Mouse (Mus musculus) hindbrain, embryonic 16.5 days (tissue): ENCODE results near the gene Slc3a2. TPM values are rescaled to one million over a fixed set of nuclear protein-coding genes. Genes with fewer than 3 reads are reported as not detected.
"Not testable (repeated sequence)": the region's sequence is repeated elsewhere in the genome, so short reads cannot be mapped to it uniquely, and the experiment has no call there.

Experiments used
- ATAC-seq: fragments of 200-750 bp; cut with Nextera tagmentation; 2 replicates; pipeline ENCODE4 v1.8.0; 2017; ENCODE audit warnings: moderate TSS enrichment, moderate library complexity
- H3K27ac ChIP-seq: fragments of 300-500 bp; sonication (generic); 2 replicates; pipeline ENCODE4 v1.5.1; 2014; ENCODE audit warnings: low read depth, mild to moderate bottlenecking, control low read depth, low read length, moderate library complexity
- H3K27me3 ChIP-seq: fragments of 300-500 bp; sonication (generic); replicated peaks from 2 replicates; pipeline ENCODE4 v1.6.1; 2014; ENCODE audit warnings: low read length; ENCODE audit not compliant: control insufficient read depth, insufficient read depth
- H3K36me3 ChIP-seq: fragments of 300-500 bp; sonication (generic); 2 replicates; pipeline ENCODE4 v1.6.1; 2014; ENCODE audit warnings: mild to moderate bottlenecking, low read length, moderate library complexity, mixed read lengths; ENCODE audit not compliant: control insufficient read depth, insufficient read depth
- H3K4me1 ChIP-seq: fragments of 300-500 bp; sonication (generic); 2 replicates; pipeline ENCODE4 v1.6.1; 2014; ENCODE audit warnings: low read depth, low read length; ENCODE audit not compliant: control insufficient read depth, insufficient read depth
- H3K4me2 ChIP-seq: fragments of 300-500 bp; sonication (generic); 2 replicates; pipeline ENCODE4 v1.6.1; 2014; ENCODE audit warnings: mild to moderate bottlenecking, low read length, control low read depth, moderate library complexity
- H3K4me3 ChIP-seq: fragments of 300-500 bp; sonication (generic); 2 replicates; pipeline ENCODE4 v1.5.1; 2014; ENCODE audit warnings: mild to moderate bottlenecking, low read length, control low read depth, moderate library complexity
- H3K9ac ChIP-seq: fragments of 300-500 bp; sonication (generic); 2 replicates; pipeline ENCODE4 v1.6.1; 2014; ENCODE audit warnings: low read depth, mild to moderate bottlenecking, control low read depth, low read length, moderate library complexity
- H3K9me3 ChIP-seq: fragments of 300-500 bp; sonication (generic); 2 replicates; pipeline ENCODE4 v1.6.1; 2014; ENCODE audit warnings: mild to moderate bottlenecking, low read length, moderate library complexity; ENCODE audit not compliant: control insufficient read depth
- WGBS: fragments of 180-500 bp; shearing (Covaris S2); extraction: QIAGEN DNeasy Blood & Tissue Kit; methylation state at CpG from one replicate; pipeline ENCODE4 v1.1.7; 2014; 5-methylcytosine and 5-hydroxymethylcytosine counted together
- polyA plus RNA-seq: library from polyadenylated mRNA; unstranded; fragments of >200 nt; fragmentation: Nextera tagmentation; extraction: Ambion mirVana; gene quantifications from 2 replicates; pipeline ENCODE4 v1.2.1, GENCODE M21; 2015

Slc3a2 gene
- polyA plus RNA-seq, 1 experiment from 2014 or later, result 191 TPM

- H3K27me3 ChIP-seq, result no peaks in the 10 kb centered on the region; the same call in 1 of the 2 replicates
- H3K4me1 ChIP-seq, result peaks cover 6% of the 10 kb centered on the region
- H3K4me3 ChIP-seq, result peak within 1 kb of the TSS; percentile 82
- H3K27ac ChIP-seq, result peak within 1 kb of the TSS; percentile 79
- H3K9ac ChIP-seq, result peak within 1 kb of the TSS; percentile 71
- peak; percentile 96 for ATAC-seq
- peaks cover 25% of the 10 kb centered on the region for H3K36me3 ChIP-seq
- WGBS, result 0% methylated on average over 32 of the region's 32 CpGs
- H3K9me3 ChIP-seq, result no peaks in the 10 kb centered on the region
- peak within 1 kb of the TSS; percentile 76 for H3K4me2 ChIP-seq
Observed at GRCm38 (mm10) chr19:8735389-8736159, 12.4 kb upstream of the Slc3a2 start, which contains the start of gene Wdr74. Gene Wdr74, plus strand, starts transcription at chr19:8735827.

- Histone ChIP-seq H3K4me3 (no peak overlapping the region), H3K36me3 (peaks cover 14% of the 10 kb centered on the region), H3K27me3 (no peaks in the 10 kb centered on the region; the same call in 1 of the 2 replicates), H3K4me2 (no peak overlapping the region), H3K4me1 (peaks cover 4% of the 10 kb centered on the region), H3K9me3 (no peaks in the 10 kb centered on the region), H3K27ac (no peak overlapping the region), H3K9ac (no peak overlapping the region)
- no peak for ATAC-seq
- WGBS, result 77% methylated on average over 3 of the region's 3 CpGs
Observed at GRCm38 (mm10) chr19:8734334-8734733, 11.2 kb upstream of the Slc3a2 start.

- H3K27ac ChIP-seq, H3K4me2 ChIP-seq, ATAC-seq, H3K4me3 ChIP-seq, H3K9me3 ChIP-seq, H3K27me3 ChIP-seq, H3K9ac ChIP-seq: not testable (repeated sequence)
- 47% methylated on average over 3 of the region's 3 CpGs for WGBS
- H3K36me3 ChIP-seq, result peaks cover 20% of the 10 kb centered on the region
- H3K4me1 ChIP-seq, result peaks cover 17% of the 10 kb centered on the region
Observed at GRCm38 (mm10) chr19:8728335-8729099, 5.3 kb upstream of the Slc3a2 start.

GRCm38 (mm10) chr19:8727495-8728114, 4.4 kb upstream of the Slc3a2 start:
- Histone ChIP-seq H3K9ac (no peak overlapping the region), H3K27ac (no peak overlapping the region), H3K27me3 (no peaks in the 10 kb centered on the region), H3K4me1 (peaks cover 17% of the 10 kb centered on the region), H3K4me2 (no peak overlapping the region), H3K36me3 (peaks cover 20% of the 10 kb centered on the region), H3K4me3 (no peak overlapping the region), H3K9me3 (no peaks in the 10 kb centered on the region)
- WGBS, result 26% methylated on average over 5 of the region's 5 CpGs
- no peak for ATAC-seq

- H3K27ac ChIP-seq, result no peak overlapping the region
- WGBS, result 17% methylated on average over 3 of the region's 3 CpGs
- H3K4me2 ChIP-seq, result no peak overlapping the region
- H3K9me3 ChIP-seq, result no peaks in the 10 kb centered on the region
- no peak for ATAC-seq
- no peak overlapping the region for H3K4me3 ChIP-seq
- peaks cover 20% of the 10 kb centered on the region for H3K36me3 ChIP-seq
- H3K9ac ChIP-seq, result no peak overlapping the region
- H3K4me1 ChIP-seq, result peaks cover 24% of the 10 kb centered on the region
- H3K27me3 ChIP-seq, result no peaks in the 10 kb centered on the region
Observed at GRCm38 (mm10) chr19:8726609-8727390, 3.6 kb upstream of the Slc3a2 start.

- no peak for ATAC-seq
- peak overlapping the region; percentile 84; the same call in 1 of the 2 replicates for H3K4me3 ChIP-seq
- 52% methylated on average over 4 of the region's 4 CpGs for WGBS
- H3K27ac ChIP-seq, result no peak overlapping the region
- H3K9me3 ChIP-seq, result no peaks in the 10 kb centered on the region
- H3K9ac ChIP-seq, result peak overlapping the region; percentile 28; the same call in 1 of the 2 replicates
- no peaks in the 10 kb centered on the region for H3K27me3 ChIP-seq
- H3K4me2 ChIP-seq, result peak overlapping the region; percentile 64
- H3K4me1 ChIP-seq, result peaks cover 31% of the 10 kb centered on the region
- peaks cover 20% of the 10 kb centered on the region for H3K36me3 ChIP-seq
Observed at GRCm38 (mm10) chr19:8725081-8725613, 2.0 kb upstream of the Slc3a2 start.

- no peaks in the 10 kb centered on the region for H3K9me3 ChIP-seq
- no peak overlapping the region for H3K27ac ChIP-seq
- H3K4me1 ChIP-seq, result peaks cover 31% of the 10 kb centered on the region
- H3K9ac ChIP-seq, result peak overlapping the region; percentile 85
- no peak for ATAC-seq
- H3K27me3 ChIP-seq, result no peaks in the 10 kb centered on the region
- peak overlapping the region; percentile 64 for H3K4me2 ChIP-seq
- peak overlapping the region; percentile 84 for H3K4me3 ChIP-seq
- WGBS, result 0% methylated on average over 2 of the region's 2 CpGs
- H3K36me3 ChIP-seq, result peaks cover 22% of the 10 kb centered on the region
Observed at GRCm38 (mm10) chr19:8724392-8724791, 1.2 kb upstream of the Slc3a2 start.

GRCm38 (mm10) chr19:8723574-8724346, 591 bp upstream of the Slc3a2 start:
- Histone ChIP-seq H3K9me3 (no peaks in the 10 kb centered on the region), H3K27ac (peak overlapping the region; percentile 76), H3K27me3 (no peaks in the 10 kb centered on the region), H3K9ac (peak overlapping the region; percentile 85), H3K4me2 (peak overlapping the region; percentile 64), H3K36me3 (peaks cover 22% of the 10 kb centered on the region), H3K4me3 (peak overlapping the region; percentile 84), H3K4me1 (peaks cover 31% of the 10 kb centered on the region)
- WGBS, result under 1% methylated on average over 20 of the region's 20 CpGs
- no peak for ATAC-seq
